Mouse (Mus musculus): Measurements from ENCODE around the gene Ift122. TPM values are rescaled to one million over a fixed set of nuclear protein-coding genes. Genes with fewer than 3 reads are reported as not detected.
A peak's percentile ranks its signal among the peaks of the same experiment; 100 is the strongest.

Gene Ift122
- polyA plus RNA-seq, 1 experiment from 2014 or later = 23.9 TPM

GRCm38 (mm10) chr6:115966227-115966966 lies 113.1 kb downstream of the Ift122 start:
- Histone ChIP-seq H3K4me2 (replicated peaks; ENCODE audit: low read depth, low read length) (no peak overlapping the region), H3K27ac (ENCODE audit: low read length) (no peak overlapping the region), H3K9ac (replicated peaks; ENCODE audit: low read depth, low read length) (no peak overlapping the region), H3K9me3 (ENCODE audit: control insufficient read depth, low read depth, low read length) (no peaks in the 10 kb centered on the region), H3K27me3 (ENCODE audit: control insufficient read depth, insufficient read depth, low read length) (no peaks in the 10 kb centered on the region), H3K36me3 (ENCODE audit: control insufficient read depth, insufficient read depth, low read length) (peaks cover 21% of the 10 kb centered on the region), H3K4me1 (ENCODE audit: control insufficient read depth, insufficient read depth, low read length) (peaks cover 4% of the 10 kb centered on the region), H3K4me3 (ENCODE audit: low read depth, low read length) (no peak overlapping the region)
- WGBS = 92% methylated on average over 19 of the region's 19 CpGs
- ATAC-seq (ENCODE audit: insufficient number of reproducible peaks, insufficient read depth, low FRiP score, low read depth) = no peak

GRCm38 (mm10) chr6:115967291-115967880 lies 114.1 kb downstream of the Ift122 start:
- no peak for ATAC-seq (ENCODE audit: insufficient number of reproducible peaks, insufficient read depth, low FRiP score, low read depth)
- Histone ChIP-seq H3K9me3 (ENCODE audit: control insufficient read depth, low read depth, low read length) (no peaks in the 10 kb centered on the region), H3K27me3 (ENCODE audit: control insufficient read depth, insufficient read depth, low read length) (no peaks in the 10 kb centered on the region), H3K27ac (ENCODE audit: low read length) (no peak overlapping the region), H3K4me3 (ENCODE audit: low read depth, low read length) (no peak overlapping the region), H3K36me3 (ENCODE audit: control insufficient read depth, insufficient read depth, low read length) (peaks cover 18% of the 10 kb centered on the region), H3K4me2 (replicated peaks; ENCODE audit: low read depth, low read length) (no peak overlapping the region), H3K9ac (replicated peaks; ENCODE audit: low read depth, low read length) (no peak overlapping the region), H3K4me1 (ENCODE audit: control insufficient read depth, insufficient read depth, low read length) (peaks cover 8% of the 10 kb centered on the region)
- 93% methylated on average over 14 of the region's 15 CpGs for WGBS

GRCm38 (mm10) chr6:115968086-115968485 lies 114.8 kb downstream of the Ift122 start:
- H3K4me1 ChIP-seq (ENCODE audit: control insufficient read depth, insufficient read depth, low read length) = peaks cover 13% of the 10 kb centered on the region
- ATAC-seq (ENCODE audit: insufficient number of reproducible peaks, insufficient read depth, low FRiP score, low read depth) = no peak
- no peak overlapping the region for H3K9ac ChIP-seq (replicated peaks; ENCODE audit: low read depth, low read length)
- H3K4me2 ChIP-seq (replicated peaks; ENCODE audit: low read depth, low read length) = no peak overlapping the region
- no peak overlapping the region for H3K27ac ChIP-seq (ENCODE audit: low read length)
- H3K9me3 ChIP-seq (ENCODE audit: control insufficient read depth, low read depth, low read length) = no peaks in the 10 kb centered on the region
- H3K4me3 ChIP-seq (ENCODE audit: low read depth, low read length) = no peak overlapping the region
- peaks cover 16% of the 10 kb centered on the region; the same call in 1 of the 2 replicates for H3K36me3 ChIP-seq (ENCODE audit: control insufficient read depth, insufficient read depth, low read length)
- H3K27me3 ChIP-seq (ENCODE audit: control insufficient read depth, insufficient read depth, low read length) = no peaks in the 10 kb centered on the region
- WGBS = 79% methylated on average over 5 of the region's 5 CpGs

DNA sequence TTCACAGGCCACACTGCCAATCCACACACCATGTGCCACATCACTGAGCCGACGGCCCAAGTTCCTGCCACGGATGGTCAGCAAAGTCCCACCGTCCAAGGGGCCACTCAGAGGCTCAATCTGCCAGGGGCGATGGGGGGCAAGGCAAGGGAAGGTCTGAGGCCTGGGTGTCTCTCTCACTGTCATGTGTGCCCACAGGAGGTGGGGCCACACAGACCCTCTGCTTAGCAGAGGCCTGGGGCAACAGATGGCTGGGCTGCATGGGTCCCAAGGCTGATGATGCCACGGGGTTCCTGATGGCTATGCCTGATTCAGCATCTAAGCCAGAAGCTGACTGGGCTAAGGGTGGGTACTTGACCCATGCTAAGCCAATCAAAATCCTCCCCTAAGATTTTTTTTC lies 115.4 kb downstream of the Ift122 start:
- no peak for ATAC-seq (ENCODE audit: insufficient number of reproducible peaks, insufficient read depth, low FRiP score, low read depth)
- WGBS = 81% methylated on average over 6 of the region's 6 CpGs
- H3K36me3 ChIP-seq (ENCODE audit: control insufficient read depth, insufficient read depth, low read length) = peaks cover 16% of the 10 kb centered on the region; the same call in 1 of the 2 replicates
- H3K9ac ChIP-seq (replicated peaks; ENCODE audit: low read depth, low read length) = no peak overlapping the region
- no peaks in the 10 kb centered on the region for H3K27me3 ChIP-seq (ENCODE audit: control insufficient read depth, insufficient read depth, low read length)
- H3K4me3 ChIP-seq (ENCODE audit: low read depth, low read length) = no peak overlapping the region
- H3K9me3 ChIP-seq (ENCODE audit: control insufficient read depth, low read depth, low read length) = no peaks in the 10 kb centered on the region
- H3K4me1 ChIP-seq (ENCODE audit: control insufficient read depth, insufficient read depth, low read length) = peaks cover 13% of the 10 kb centered on the region
- no peak overlapping the region for H3K4me2 ChIP-seq (replicated peaks; ENCODE audit: low read depth, low read length)
- H3K27ac ChIP-seq (ENCODE audit: low read length) = no peak overlapping the region

GRCm38 (mm10) chr6:115969103-115969502 lies 115.8 kb downstream of the Ift122 start:
- Histone ChIP-seq H3K27me3 (ENCODE audit: control insufficient read depth, insufficient read depth, low read length) (no peaks in the 10 kb centered on the region), H3K4me1 (ENCODE audit: control insufficient read depth, insufficient read depth, low read length) (peaks cover 13% of the 10 kb centered on the region), H3K27ac (ENCODE audit: low read length) (no peak overlapping the region), H3K36me3 (ENCODE audit: control insufficient read depth, insufficient read depth, low read length) (peaks cover 16% of the 10 kb centered on the region; the same call in 1 of the 2 replicates), H3K4me3 (ENCODE audit: low read depth, low read length) (no peak overlapping the region), H3K4me2 (replicated peaks; ENCODE audit: low read depth, low read length) (no peak overlapping the region), H3K9me3 (ENCODE audit: control insufficient read depth, low read depth, low read length) (no peaks in the 10 kb centered on the region), H3K9ac (replicated peaks; ENCODE audit: low read depth, low read length) (no peak overlapping the region)
- ATAC-seq (ENCODE audit: insufficient number of reproducible peaks, insufficient read depth, low FRiP score, low read depth) = no peak
- WGBS = 74% methylated on average over 9 of the region's 9 CpGs

- no peak overlapping the region for H3K27ac ChIP-seq (ENCODE audit: low read length)
- 57% methylated on average over 6 of the region's 6 CpGs for WGBS
- peaks cover 18% of the 10 kb centered on the region; the same call in 1 of the 2 replicates for H3K36me3 ChIP-seq (ENCODE audit: control insufficient read depth, insufficient read depth, low read length)
- no peak for ATAC-seq (ENCODE audit: insufficient number of reproducible peaks, insufficient read depth, low FRiP score, low read depth)
- no peak overlapping the region for H3K4me2 ChIP-seq (replicated peaks; ENCODE audit: low read depth, low read length)
- H3K9ac ChIP-seq (replicated peaks; ENCODE audit: low read depth, low read length) = no peak overlapping the region
- H3K9me3 ChIP-seq (ENCODE audit: control insufficient read depth, low read depth, low read length) = no peaks in the 10 kb centered on the region
- no peak overlapping the region for H3K4me3 ChIP-seq (ENCODE audit: low read depth, low read length)
- H3K27me3 ChIP-seq (ENCODE audit: control insufficient read depth, insufficient read depth, low read length) = no peaks in the 10 kb centered on the region
- peaks cover 13% of the 10 kb centered on the region for H3K4me1 ChIP-seq (ENCODE audit: control insufficient read depth, insufficient read depth, low read length)
Observed at GRCm38 (mm10) chr6:115969952-115970351, 116.7 kb downstream of the Ift122 start.

DNA sequence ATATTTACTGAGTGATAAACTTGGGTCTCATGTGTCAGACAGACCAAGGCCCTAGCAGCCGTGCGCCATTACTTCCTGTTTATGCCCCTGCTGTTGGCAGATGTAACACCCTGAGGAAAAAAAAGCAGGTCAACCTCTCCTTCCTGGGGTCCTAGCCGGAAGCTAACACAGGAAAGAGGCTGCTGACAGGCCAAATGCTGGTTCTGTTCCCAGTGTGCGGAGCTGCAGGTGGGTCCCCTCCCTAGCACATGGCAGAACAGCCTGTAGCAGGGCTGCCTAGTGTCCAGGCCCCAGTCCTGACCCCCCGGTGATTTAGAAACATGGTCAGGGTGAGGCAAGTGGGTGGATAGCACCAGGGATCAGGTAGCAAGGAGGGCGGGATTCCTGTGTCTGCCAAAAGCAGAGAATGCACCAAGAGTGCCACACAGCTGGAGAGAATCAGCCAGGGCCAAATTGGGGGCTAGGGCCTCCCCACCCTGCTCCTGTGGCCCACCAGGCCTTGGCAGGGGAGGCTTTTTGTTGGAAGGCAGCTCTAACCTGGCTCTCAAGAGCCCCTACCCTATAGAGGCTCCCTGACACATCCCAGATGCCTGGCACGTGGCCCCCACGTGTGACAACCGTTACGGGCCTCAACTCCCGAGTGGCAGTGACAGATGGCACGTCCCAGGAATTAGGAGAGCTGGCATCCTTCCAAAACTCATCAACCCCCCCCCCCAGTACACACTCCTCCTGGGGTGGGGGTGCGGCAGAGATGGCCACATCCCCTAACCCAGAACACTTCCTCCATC lies 118.2 kb downstream of the Ift122 start:
- Histone ChIP-seq H3K27me3 (ENCODE audit: control insufficient read depth, insufficient read depth, low read length) (no peaks in the 10 kb centered on the region), H3K4me1 (ENCODE audit: control insufficient read depth, insufficient read depth, low read length) (peaks cover 13% of the 10 kb centered on the region), H3K4me3 (ENCODE audit: low read depth, low read length) (no peak overlapping the region), H3K36me3 (ENCODE audit: control insufficient read depth, insufficient read depth, low read length) (peaks cover 18% of the 10 kb centered on the region; the same call in 1 of the 2 replicates), H3K9ac (replicated peaks; ENCODE audit: low read depth, low read length) (no peak overlapping the region), H3K4me2 (replicated peaks; ENCODE audit: low read depth, low read length) (no peak overlapping the region), H3K9me3 (ENCODE audit: control insufficient read depth, low read depth, low read length) (no peaks in the 10 kb centered on the region), H3K27ac (ENCODE audit: low read length) (peak overlapping the region; percentile 15; the same call in 1 of the 2 replicates)
- ATAC-seq (ENCODE audit: insufficient number of reproducible peaks, insufficient read depth, low FRiP score, low read depth) = no peak
- 35% methylated on average over 13 of the region's 13 CpGs for whole genome bisulfite sequencing

GRCm38 (mm10) chr6:115972083-115972764 lies 119.0 kb downstream of the Ift122 start:
- Histone ChIP-seq H3K36me3 (ENCODE audit: control insufficient read depth, insufficient read depth, low read length) (peaks cover 20% of the 10 kb centered on the region; the same call in 1 of the 2 replicates), H3K4me1 (ENCODE audit: control insufficient read depth, insufficient read depth, low read length) (peaks cover 13% of the 10 kb centered on the region), H3K27ac (ENCODE audit: low read length) (no peak overlapping the region), H3K9me3 (ENCODE audit: control insufficient read depth, low read depth, low read length) (no peaks in the 10 kb centered on the region), H3K4me2 (replicated peaks; ENCODE audit: low read depth, low read length) (no peak overlapping the region), H3K4me3 (ENCODE audit: low read depth, low read length) (no peak overlapping the region), H3K9ac (replicated peaks; ENCODE audit: low read depth, low read length) (no peak overlapping the region), H3K27me3 (ENCODE audit: control insufficient read depth, insufficient read depth, low read length) (no peaks in the 10 kb centered on the region)
- WGBS = 83% methylated on average over 7 of the region's 7 CpGs
- ATAC-seq (ENCODE audit: insufficient number of reproducible peaks, insufficient read depth, low FRiP score, low read depth) = no peak
